Mouse (Mus musculus) cerebellum, adult 2 months (tissue): ENCODE measurements around the gene Bcl2l2.

ENCODE experiments used
- CTCF ChIP-seq: fragments of 200-500 bp; IDR thresholded peaks from 2 replicates; pipeline ENCODE4 v1.5.1; 2011; ENCODE audit warnings: low read depth, mild to moderate bottlenecking, control low read depth, low read length, moderate library complexity, borderline replicate concordance; ENCODE audit not compliant: insufficient read depth
- POLR2A ChIP-seq: fragments of 200-500 bp; IDR thresholded peaks from 2 replicates; pipeline ENCODE4 v1.6.1; 2011; ENCODE audit warnings: low read length, control low read depth, borderline replicate concordance; ENCODE audit not compliant: insufficient read depth

DNA sequence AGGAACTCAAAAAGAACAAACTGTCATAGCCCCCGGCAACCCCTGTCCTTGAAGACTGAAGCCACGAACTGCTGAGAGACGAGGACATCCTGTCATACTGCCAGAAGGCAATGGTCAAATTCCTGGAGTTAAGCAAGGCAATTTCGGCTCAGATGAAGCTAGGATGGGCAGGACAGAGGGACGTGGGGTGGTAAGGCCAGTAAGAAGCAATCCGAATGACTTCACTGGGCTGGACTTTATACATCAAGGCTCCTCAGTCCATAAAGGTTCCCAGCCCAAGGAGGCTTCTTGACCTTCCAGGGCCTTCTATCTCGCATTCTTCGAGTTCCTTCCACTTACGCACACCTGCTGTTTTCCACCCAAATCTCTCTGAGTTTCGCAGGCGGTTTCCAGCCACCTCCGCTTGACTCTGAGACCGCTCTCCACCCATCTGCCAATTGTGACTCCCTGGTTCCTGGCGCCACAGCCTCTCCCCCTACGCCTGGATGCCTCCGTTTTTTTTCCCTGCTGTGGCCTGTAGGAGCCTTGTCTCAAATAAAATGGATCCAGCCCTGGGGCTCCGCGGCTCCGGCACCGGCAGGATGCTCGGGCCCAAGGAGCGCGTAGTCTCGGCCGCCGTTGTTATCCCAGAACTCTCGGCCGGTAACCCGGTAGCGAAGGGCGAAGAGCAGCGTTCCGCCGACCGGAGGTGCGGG, 7.2 kb upstream of the Bcl2l2 start:
- TF ChIP-seq CTCF (no peak), POLR2A (no peak)
